Mouse (Mus musculus): ENCODE results near the gene Emp3. TPM values are rescaled to one million over a fixed set of nuclear protein-coding genes. Genes with fewer than 3 reads are reported as not detected.

Gene Emp3
- polyA plus RNA-seq, 1 experiment, result 373 TPM

DNA sequence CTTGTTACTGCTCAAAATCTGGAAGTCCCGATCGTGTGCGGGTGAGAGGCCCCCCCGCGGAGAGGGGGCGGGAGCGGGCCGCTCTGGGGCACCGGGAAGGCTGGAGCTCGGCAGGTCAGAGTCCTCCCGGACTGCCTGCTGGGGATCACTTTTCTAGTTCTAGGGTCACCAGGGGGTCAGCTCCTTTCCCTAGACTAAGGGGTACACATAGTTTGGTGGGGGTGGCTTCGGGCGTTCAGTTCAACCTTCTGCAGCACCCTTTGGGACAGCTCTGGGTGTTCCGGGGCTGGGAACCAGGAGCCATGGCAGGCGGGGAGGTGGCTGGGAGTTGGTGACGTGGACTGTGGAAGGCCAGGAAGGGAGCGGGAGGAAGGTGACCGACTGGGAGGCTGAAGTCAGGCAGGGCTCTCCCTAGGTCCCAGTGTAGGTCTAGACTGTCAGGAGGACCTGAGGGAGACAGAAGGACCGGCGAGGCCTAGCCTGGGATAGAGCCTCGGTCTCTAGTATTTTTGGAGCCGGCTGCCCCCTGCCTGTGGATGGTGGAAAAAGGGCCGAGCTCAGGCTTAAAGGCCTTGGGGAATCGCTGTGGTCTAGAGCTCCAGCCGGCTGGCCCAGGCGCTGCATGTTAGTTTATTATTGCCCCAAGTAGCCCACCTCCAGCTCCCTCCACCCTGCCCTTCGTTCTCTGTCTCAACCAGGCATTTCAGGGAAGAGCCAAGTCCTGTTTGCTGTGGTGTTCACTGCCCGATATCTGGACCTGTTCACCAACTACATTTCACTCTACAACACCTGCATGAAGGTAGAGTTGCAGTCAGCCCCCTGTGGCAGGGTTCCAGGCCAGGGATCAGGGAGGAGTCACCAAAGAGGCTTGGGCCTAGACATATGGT, 47.9 kb downstream of the Emp3 start:
- TF ChIP-seq CTCF (IDR thresholded peaks at IDR 0.05; ENCODE audit: borderline replicate concordance, insufficient read depth, low read length) (no peak), POLR2A (IDR thresholded peaks at IDR 0.05; ENCODE audit: low read depth, low read length) (peak; percentile 57)
- Histone ChIP-seq H3K4me1 (ENCODE audit: control insufficient read depth, insufficient read depth, low read length) (0 out of 2 replicates have a peak, but pooled peaks cover 3% of the 10 kb centered on the region), H3K4me3 (ENCODE audit: insufficient read depth, low read length) (peak overlapping the region; percentile 75), H3K27ac (ENCODE audit: insufficient read depth, low read length) (peak overlapping the region; percentile 45)

DNA sequence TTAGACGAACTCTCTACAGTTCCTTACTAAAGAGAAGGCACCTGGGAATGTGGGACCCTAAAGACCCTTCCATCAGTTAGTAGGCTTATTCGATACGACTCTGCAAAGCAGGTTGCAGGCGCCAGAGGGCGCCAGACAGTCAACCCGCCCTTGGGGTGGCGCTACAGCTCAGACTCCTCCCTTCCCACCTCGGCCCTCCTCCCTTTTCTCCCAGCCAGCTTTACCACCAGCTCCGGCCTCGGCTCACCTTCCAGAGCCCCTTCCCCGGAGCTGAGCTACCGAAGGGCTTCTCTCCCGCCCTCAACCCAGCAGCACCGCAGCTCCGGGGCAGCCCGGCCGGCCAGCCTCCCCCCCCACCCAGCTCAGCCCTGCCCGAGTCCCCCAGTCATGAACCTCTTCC, 48.6 kb downstream of the Emp3 start, which contains the start of gene Kdelr1:
Gene Kdelr1, plus strand, starts transcription at position 149 of the 400 bp plus-strand sequence.
- H3K4me3 ChIP-seq (ENCODE audit: insufficient read depth, low read length), result peak within 1 kb of the TSS; percentile 75
- TF ChIP-seq POLR2A (IDR thresholded peaks at IDR 0.05; ENCODE audit: low read depth, low read length), result peak; percentile 90
- peak; percentile 83 for TF ChIP-seq CTCF (IDR thresholded peaks at IDR 0.05; ENCODE audit: borderline replicate concordance, insufficient read depth, low read length)
- H3K4me1 ChIP-seq (ENCODE audit: control insufficient read depth, insufficient read depth, low read length), result 0 out of 2 replicates have a peak, but pooled peaks cover 3% of the 10 kb centered on the region
- H3K27ac ChIP-seq (ENCODE audit: insufficient read depth, low read length), result peak within 1 kb of the TSS; percentile 45

DNA sequence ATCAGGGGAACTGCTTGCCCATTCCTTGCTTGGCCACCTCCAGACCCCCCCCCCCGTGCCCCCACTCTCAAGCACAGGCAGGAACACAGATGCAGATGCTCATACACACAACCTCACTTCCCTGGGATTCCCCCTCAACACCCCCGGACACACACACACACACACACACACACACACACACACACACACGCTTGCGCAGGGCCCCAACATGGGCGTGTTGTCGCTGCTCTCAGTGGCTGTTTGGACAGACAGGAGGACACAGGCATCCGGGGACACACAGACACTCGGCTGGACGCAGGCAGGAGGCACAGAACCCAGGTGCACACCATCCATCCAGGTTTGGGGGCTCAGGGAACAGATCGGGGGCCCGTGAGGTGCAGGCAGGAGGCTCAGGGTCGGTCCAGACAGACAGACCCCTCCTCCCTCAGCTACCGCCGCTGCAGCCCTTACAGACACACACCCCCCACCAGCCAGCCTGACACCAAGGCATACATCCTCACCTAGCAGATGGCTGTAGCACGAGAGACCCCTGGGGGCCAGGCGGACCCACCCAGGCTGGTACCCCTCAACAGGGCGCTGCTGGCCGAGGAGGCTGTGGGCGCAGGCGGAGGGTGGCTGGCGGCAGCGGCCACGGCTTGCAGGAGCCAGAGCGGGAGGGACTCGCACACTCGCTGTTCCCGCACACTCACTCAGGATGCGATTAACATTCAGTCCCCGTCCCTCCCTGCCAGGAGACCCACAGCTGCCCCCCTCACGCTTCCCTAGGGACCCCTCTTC, 50.7 kb downstream of the Emp3 start:
- TF ChIP-seq CTCF (IDR thresholded peaks at IDR 0.05; ENCODE audit: borderline replicate concordance, insufficient read depth, low read length) (no peak), POLR2A (IDR thresholded peaks at IDR 0.05; ENCODE audit: low read depth, low read length) (peak; percentile 31)
- no peak overlapping the region for H3K27ac ChIP-seq (ENCODE audit: insufficient read depth, low read length)

DNA sequence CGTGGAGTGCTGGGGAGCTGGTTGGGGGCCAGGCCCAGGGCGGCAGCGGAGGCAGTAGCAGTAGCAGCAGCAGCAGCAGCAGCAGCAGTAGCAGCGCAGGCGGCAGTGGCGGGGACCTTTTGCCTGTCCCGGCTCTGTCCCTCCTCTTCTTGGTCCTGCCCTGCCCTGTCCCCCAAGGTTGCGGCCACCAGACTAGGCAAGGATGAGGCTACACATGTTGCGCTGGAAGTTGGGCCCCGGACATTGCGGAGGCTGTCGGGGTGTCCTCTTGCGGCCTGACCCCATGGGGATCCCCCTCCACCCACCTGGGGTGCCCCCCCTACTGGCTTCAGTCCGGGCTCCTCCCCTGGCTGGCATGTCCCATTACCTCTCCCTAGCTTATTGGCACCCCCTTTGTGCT, 51.4 kb downstream of the Emp3 start:
- no peak overlapping the region for H3K4me3 ChIP-seq (ENCODE audit: insufficient read depth, low read length)
- H3K4me1 ChIP-seq (ENCODE audit: control insufficient read depth, insufficient read depth, low read length), result 0 out of 2 replicates have a peak, but pooled peaks cover 3% of the 10 kb centered on the region
- TF ChIP-seq CTCF (IDR thresholded peaks at IDR 0.05; ENCODE audit: borderline replicate concordance, insufficient read depth, low read length) (no peak), POLR2A (IDR thresholded peaks at IDR 0.05; ENCODE audit: low read depth, low read length) (no peak)
- H3K27ac ChIP-seq (ENCODE audit: insufficient read depth, low read length), result no peak overlapping the region

More for the DNA sequence above, 50.7 kb downstream of the Emp3 start:
- H3K4me1 ChIP-seq (ENCODE audit: control insufficient read depth, insufficient read depth, low read length), result 0 out of 2 replicates have a peak, but pooled peaks cover 4% of the 10 kb centered on the region
- H3K4me3 ChIP-seq (ENCODE audit: insufficient read depth, low read length), result no peak overlapping the region

DNA sequence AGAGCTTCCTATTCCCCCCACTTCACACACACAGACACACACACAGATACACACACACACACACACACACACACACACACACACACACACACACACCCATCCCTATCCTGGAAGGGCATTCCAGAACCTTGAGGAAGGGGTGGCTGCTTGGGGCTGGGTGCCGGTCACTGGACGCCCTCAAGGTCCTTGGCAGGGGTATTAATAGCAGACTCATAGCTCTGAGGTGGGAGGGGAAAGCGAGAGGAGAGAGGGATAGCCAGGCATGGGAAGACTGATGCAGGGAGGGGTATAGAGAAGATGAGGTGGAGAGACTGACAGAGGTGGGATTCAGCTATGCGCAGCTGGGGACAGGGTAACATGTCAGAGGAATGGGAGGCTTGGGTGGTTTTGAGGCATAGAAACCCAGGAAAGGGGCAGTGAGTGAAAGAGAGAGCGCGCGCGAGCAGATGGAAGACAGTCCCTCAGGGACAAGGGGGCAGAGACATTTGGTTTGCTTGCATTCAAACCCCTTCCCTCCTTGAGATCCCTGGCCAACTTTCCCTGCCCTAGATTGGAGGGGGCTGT, 52.0 kb downstream of the Emp3 start:
- Histone ChIP-seq H3K4me1 (ENCODE audit: control insufficient read depth, insufficient read depth, low read length) (0 out of 2 replicates have a peak, but pooled peaks cover 3% of the 10 kb centered on the region), H3K27ac (ENCODE audit: insufficient read depth, low read length) (no peak overlapping the region), H3K4me3 (ENCODE audit: insufficient read depth, low read length) (no peak overlapping the region)
- TF ChIP-seq CTCF (IDR thresholded peaks at IDR 0.05; ENCODE audit: borderline replicate concordance, insufficient read depth, low read length) (no peak), POLR2A (IDR thresholded peaks at IDR 0.05; ENCODE audit: low read depth, low read length) (no peak; the same call in 1 of the 2 replicates)

Other genes with a start within 250 kb of the Emp3 start
- 0.58 TPM in 1 of 2 replicates, not detected in the other for gene Ntn5, start 237.4 kb downstream of the Emp3 start, polyA plus RNA-seq (2011; ENCODE audit: insufficient read length, low read depth, missing spikeins)
- 0.21 TPM in 1 of 2 replicates, not detected in the other for gene Sec1, start 227.0 kb downstream of the Emp3 start, polyA plus RNA-seq (2011; ENCODE audit: insufficient read length, low read depth, missing spikeins)
- gene Car11, start 221.6 kb downstream of the Emp3 start, polyA plus RNA-seq (2011; ENCODE audit: insufficient read length, low read depth, missing spikeins), result 6.6 and 6.8 TPM in 2 replicates
- gene Dbp, start 216.3 kb downstream of the Emp3 start, polyA plus RNA-seq (2011; ENCODE audit: insufficient read length, low read depth, missing spikeins), result 15.9 and 17.0 TPM in 2 replicates
- 1,118 and 1,143 TPM in 2 replicates for gene Rpl18, start 205.9 kb downstream of the Emp3 start, polyA plus RNA-seq (2011; ENCODE audit: insufficient read length, low read depth, missing spikeins)
- gene Sphk2, start 203.4 kb downstream of the Emp3 start, polyA plus RNA-seq (2011; ENCODE audit: insufficient read length, low read depth, missing spikeins), result 19.0 and 19.1 TPM in 2 replicates
- not detected in 2 replicates for gene Fam83e, start 200.2 kb downstream of the Emp3 start, polyA plus RNA-seq (2011; ENCODE audit: insufficient read length, low read depth, missing spikeins)
- not detected in 2 replicates for gene Spaca4, start 195.6 kb downstream of the Emp3 start, polyA plus RNA-seq (2011; ENCODE audit: insufficient read length, low read depth, missing spikeins)
- 5.5 and 8.7 TPM in 2 replicates for gene Lmtk3, start 137.7 kb downstream of the Emp3 start, polyA plus RNA-seq (2011; ENCODE audit: insufficient read length, low read depth, missing spikeins)
- 0.44 TPM in 1 of 2 replicates, not detected in the other for gene Sult2b1, start 136.7 kb downstream of the Emp3 start, polyA plus RNA-seq (2011; ENCODE audit: insufficient read length, low read depth, missing spikeins)
- 63.7 and 69.6 TPM in 2 replicates for gene Cyth2, start 106.8 kb downstream of the Emp3 start, polyA plus RNA-seq (2011; ENCODE audit: insufficient read length, low read depth, missing spikeins)
- gene Kcnj14, start 96.6 kb downstream of the Emp3 start, polyA plus RNA-seq (2011; ENCODE audit: insufficient read length, low read depth, missing spikeins), result not detected in 2 replicates
- gene Grwd1, start 90.5 kb downstream of the Emp3 start, polyA plus RNA-seq (2011; ENCODE audit: insufficient read length, low read depth, missing spikeins), result 13.5 and 17.6 TPM in 2 replicates
- 283 and 303 TPM in 2 replicates for gene Kdelr1, start 48.6 kb downstream of the Emp3 start, polyA plus RNA-seq (2011; ENCODE audit: insufficient read length, low read depth, missing spikeins)
- 1.8 and 2.1 TPM in 2 replicates for gene Grin2d, start 43.0 kb downstream of the Emp3 start, polyA plus RNA-seq (2011; ENCODE audit: insufficient read length, low read depth, missing spikeins)
- gene Syngr4, start 24.7 kb downstream of the Emp3 start, polyA plus RNA-seq (2011; ENCODE audit: insufficient read length, low read depth, missing spikeins), result not detected in 2 replicates
- 18.0 and 21.2 TPM in 2 replicates for gene Tmem143, start 24.5 kb downstream of the Emp3 start, polyA plus RNA-seq (2011; ENCODE audit: insufficient read length, low read depth, missing spikeins)
- 0.73 and 1.1 TPM in 2 replicates for gene Ccdc114, start 2.7 kb upstream of the Emp3 start, polyA plus RNA-seq (2011; ENCODE audit: insufficient read length, low read depth, missing spikeins)
- 0.14 TPM in 1 of 2 replicates, not detected in the other for gene Abcc6, start 108.9 kb upstream of the Emp3 start, polyA plus RNA-seq (2011; ENCODE audit: insufficient read length, low read depth, missing spikeins)
- 52.2 and 80.0 TPM in 2 replicates for gene Nomo1, start 112.3 kb upstream of the Emp3 start, polyA plus RNA-seq (2011; ENCODE audit: insufficient read length, low read depth, missing spikeins)
- not detected in 2 replicates for gene Kcnj11, start 179.4 kb upstream of the Emp3 start, polyA plus RNA-seq (2011; ENCODE audit: insufficient read length, low read depth, missing spikeins)

Measured in embryonic fibroblast, embryonic 13.5 days (primary cell).